Comparison of ENCODE assay signal across 8 mouse cellular contexts in genomic region chr2:24974452-24974851, GRCm38 (mm10). TPM values are rescaled to one million over a fixed set of nuclear protein-coding genes. Genes with fewer than 3 reads are reported as not detected.
A peak's percentile ranks its signal among the peaks of the same experiment; 100 is the strongest.
DNase-seq lines count a peak whose midpoint lies in the region; ATAC-seq and TF ChIP-seq lines count a peak whose summit lies in the region.
"Not testable (repeated sequence)": the region's sequence is repeated elsewhere in the genome, so short reads cannot be mapped to it uniquely, and the experiment has no call there.

No protein-coding gene starts in this region.

- H3K9me3 ChIP-seq in embryonic facial prominence, embryonic 14.5 days (ENCODE audit: control insufficient read depth, low read length); hindbrain, embryonic 16.5 days (ENCODE audit: control insufficient read depth, low read length); midbrain, embryonic 15.5 days; stomach, embryonic 16.5 days (replicated peaks; ENCODE audit: control insufficient read depth, low read length): not testable (repeated sequence)

- peak overlapping the region; percentile 78 for H3K27ac ChIP-seq in embryonic facial prominence, embryonic 14.5 days (replicated peaks; ENCODE audit: low read depth, low read length)
- peak overlapping the region; percentile 91 for H3K27ac ChIP-seq in heart, adult 2 months
- H3K27ac ChIP-seq in hindbrain, embryonic 16.5 days (ENCODE audit: low read depth, low read length) = peak overlapping the region; percentile 83
- peak overlapping the region; percentile 84 for H3K27ac ChIP-seq in midbrain, embryonic 15.5 days
- H3K27ac ChIP-seq in stomach, embryonic 16.5 days (ENCODE audit: low read length) = peak overlapping the region; percentile 88

- peaks cover 35% of the 10 kb centered on the region for H3K36me3 ChIP-seq in embryonic facial prominence, embryonic 14.5 days (ENCODE audit: control insufficient read depth, insufficient read depth, low read length)
- H3K36me3 ChIP-seq in heart, adult 2 months (ENCODE audit: control insufficient read depth, insufficient read depth, low read length); stomach, embryonic 16.5 days (ENCODE audit: control insufficient read depth, insufficient read depth, low read length): not testable (repeated sequence)
- peaks cover 25% of the 10 kb centered on the region for H3K36me3 ChIP-seq in hindbrain, embryonic 16.5 days (ENCODE audit: control insufficient read depth, insufficient read depth, low read length)
- H3K36me3 ChIP-seq in midbrain, embryonic 15.5 days (replicated peaks) = peaks cover 24% of the 10 kb centered on the region

- intact Hi-C loops in heart, adult 2 months (cut with DNase I) = loop anchor here (5.0 kb wide), 1 partner anchor 37 kb away; the partner anchor contains the start of gene Arrdc1
- intact Hi-C loops in left cerebral cortex, postnatal 4 days (cut with DNase I) = not testable (repeated sequence)

- H3K9ac ChIP-seq in embryonic facial prominence, embryonic 14.5 days (ENCODE audit: low read depth, low read length) = peak overlapping the region; percentile 74
- H3K9ac ChIP-seq in heart, adult 2 months (ENCODE audit: low read depth, low read length) = peak overlapping the region; percentile 89
- H3K9ac ChIP-seq in hindbrain, embryonic 16.5 days (ENCODE audit: low read depth, low read length) = peak overlapping the region; percentile 85
- peak overlapping the region; percentile 57 for H3K9ac ChIP-seq in midbrain, embryonic 15.5 days
- H3K9ac ChIP-seq in stomach, embryonic 16.5 days (ENCODE audit: low read length) = peak overlapping the region; percentile 87

- TF ChIP-seq EP300 in heart, adult 2 months (IDR thresholded peaks at IDR 0.05; ENCODE audit: insufficient read depth, low read depth, low read length) = not testable (repeated sequence)

- H3K27me3 ChIP-seq in embryonic facial prominence, embryonic 14.5 days (replicated peaks; ENCODE audit: control insufficient read depth, insufficient read depth, low read length); heart, adult 2 months (ENCODE audit: control insufficient read depth, insufficient read depth, low read length); hindbrain, embryonic 16.5 days (replicated peaks; ENCODE audit: control insufficient read depth, insufficient read depth, low read length); midbrain, embryonic 15.5 days (replicated peaks); stomach, embryonic 16.5 days (ENCODE audit: control insufficient read depth, insufficient read depth, low read length): not testable (repeated sequence)

- not testable (repeated sequence) for ATAC-seq in embryonic facial prominence, embryonic 14.5 days (ENCODE audit: low read depth); hindbrain, embryonic 16.5 days; midbrain, embryonic 15.5 days (replicated peaks); stomach, embryonic 16.5 days (ENCODE audit: insufficient read depth, low FRiP score)

- TF ChIP-seq CTCF in heart, adult 2 months (IDR thresholded peaks at IDR 0.05); lung, adult 2 months (IDR thresholded peaks at IDR 0.05; ENCODE audit: insufficient read depth, low read length): not testable (repeated sequence)

- DNase-seq in adrenal gland, postnatal 25 days = peak; percentile 33
- peak; percentile 5 for DNase-seq in embryonic facial prominence, embryonic 14.5 days (ENCODE audit: low spot score)
- DNase-seq in heart, adult 2 months; lung, adult 2 months: not testable (repeated sequence)
- peak; percentile 11 for DNase-seq in left cerebral cortex, postnatal 4 days

- not testable (repeated sequence) for H3K79me2 ChIP-seq in heart, adult 2 months (replicated peaks; ENCODE audit: control insufficient read depth, insufficient read depth, low read length)

- WGBS in embryonic facial prominence, embryonic 14.5 days = under 1% methylated on average over 14 of the region's 17 CpGs
- WGBS in heart, adult 2 months = under 1% methylated on average over 17 of the region's 17 CpGs
- 1% methylated on average over 17 of the region's 17 CpGs for WGBS in hindbrain, embryonic 16.5 days
- WGBS in lung, adult 2 months = 0% methylated on average over 17 of the region's 17 CpGs
- WGBS in midbrain, embryonic 15.5 days = 0% methylated on average over 17 of the region's 17 CpGs
- under 1% methylated on average over 17 of the region's 17 CpGs for WGBS in stomach, embryonic 16.5 days

- not testable (repeated sequence) for H3K4me1 ChIP-seq in embryonic facial prominence, embryonic 14.5 days (ENCODE audit: control insufficient read depth, insufficient read depth, low read length); heart, adult 2 months (ENCODE audit: control insufficient read depth, insufficient read depth, low read length); lung, adult 2 months (ENCODE audit: control insufficient read depth, insufficient read depth, low read length)
- peaks cover 20% of the 10 kb centered on the region for H3K4me1 ChIP-seq in hindbrain, embryonic 16.5 days (ENCODE audit: control insufficient read depth, insufficient read depth, low read depth, low read length)
- peaks cover 24% of the 10 kb centered on the region for H3K4me1 ChIP-seq in midbrain, embryonic 15.5 days
- peaks cover 14% of the 10 kb centered on the region for H3K4me1 ChIP-seq in stomach, embryonic 16.5 days (ENCODE audit: control insufficient read depth, insufficient read depth, low read length)

- not testable (repeated sequence) for TF ChIP-seq POLR2A in heart, adult 2 months (IDR thresholded peaks at IDR 0.05; ENCODE audit: insufficient read depth, low read depth, low read length); lung, adult 2 months (IDR thresholded peaks at IDR 0.05; ENCODE audit: borderline replicate concordance, extremely low read depth, low read depth, low read length)

- H3K4me2 ChIP-seq in embryonic facial prominence, embryonic 14.5 days (ENCODE audit: low read depth, low read length) = peak overlapping the region; percentile 94
- peak overlapping the region; percentile 70 for H3K4me2 ChIP-seq in hindbrain, embryonic 16.5 days (ENCODE audit: low read length)
- H3K4me2 ChIP-seq in midbrain, embryonic 15.5 days = peak overlapping the region; percentile 98
- peak overlapping the region; percentile 62 for H3K4me2 ChIP-seq in stomach, embryonic 16.5 days (ENCODE audit: low read depth, low read length)

- H3K4me3 ChIP-seq in embryonic facial prominence, embryonic 14.5 days (ENCODE audit: low read depth, low read length) = peak overlapping the region; percentile 80
- peak overlapping the region; percentile 76 for H3K4me3 ChIP-seq in heart, adult 2 months
- H3K4me3 ChIP-seq in hindbrain, embryonic 16.5 days (ENCODE audit: low read length) = peak overlapping the region; percentile 79
- peak overlapping the region; percentile 82 for H3K4me3 ChIP-seq in lung, adult 2 months (replicated peaks; ENCODE audit: extremely low read depth, low read depth, low read length)
- peak overlapping the region; percentile 72 for H3K4me3 ChIP-seq in midbrain, embryonic 15.5 days
- H3K4me3 ChIP-seq in stomach, embryonic 16.5 days (replicated peaks; ENCODE audit: low read length) = peak overlapping the region; percentile 93

RNA-seq across cellular contexts. Expression of gene Mrpl41, which starts 0.4 kb away (rescaled TPM):
- 87.6 and 101 TPM in 2 replicates for total RNA-seq in adrenal gland, postnatal 25 days (2021)
- polyA plus RNA-seq in embryonic facial prominence, embryonic 14.5 days (2014; fragmentation: Nextera tagmentation; extraction: Ambion mirVana) = 134 and 137 TPM in 2 replicates
- total RNA-seq in heart, adult 2 months (2021) = 10 to 100 TPM; 80.9 to 97.0 TPM
- 82.0 and 90.0 TPM in 2 replicates for polyA plus RNA-seq in heart, adult 2 months (2012; rRNA removed)
- polyA plus RNA-seq in hindbrain, embryonic 16.5 days (2015; fragmentation: Nextera tagmentation; extraction: Ambion mirVana) = 159 and 182 TPM in 2 replicates
- 10 to 100 TPM; 66.1 to 69.2 TPM for total RNA-seq in left cerebral cortex, postnatal 4 days (2021)
- 17.8 and 23.4 TPM in 2 replicates for polyA plus RNA-seq in lung, adult 2 months (2012; rRNA removed)
- 139 and 148 TPM in 2 replicates for polyA plus RNA-seq in midbrain, embryonic 15.5 days (2015; fragmentation: Nextera tagmentation; extraction: Ambion mirVana)
- polyA plus RNA-seq in stomach, embryonic 16.5 days (2015; fragmentation: Nextera tagmentation; extraction: Ambion mirVana) = 112 and 119 TPM in 2 replicates

RNA-seq across cellular contexts. Expression of gene Pnpla7, which starts 1.4 kb away (rescaled TPM):
- 74.0 and 81.1 TPM in 2 replicates for total RNA-seq in adrenal gland, postnatal 25 days (2021)
- 8.9 and 9.1 TPM in 2 replicates for polyA plus RNA-seq in embryonic facial prominence, embryonic 14.5 days (2014; fragmentation: Nextera tagmentation; extraction: Ambion mirVana)
- 10 to 100 TPM; 22.4 to 29.7 TPM for total RNA-seq in heart, adult 2 months (2021)
- 16.5 and 16.9 TPM in 2 replicates for polyA plus RNA-seq in heart, adult 2 months (2012; rRNA removed)
- 2.2 and 3.4 TPM in 2 replicates for polyA plus RNA-seq in hindbrain, embryonic 16.5 days (2015; fragmentation: Nextera tagmentation; extraction: Ambion mirVana)
- 1 to 10 TPM; 7.0 to 8.4 TPM for total RNA-seq in left cerebral cortex, postnatal 4 days (2021)
- polyA plus RNA-seq in lung, adult 2 months (2012; rRNA removed) = 17.6 and 26.9 TPM in 2 replicates
- polyA plus RNA-seq in midbrain, embryonic 15.5 days (2015; fragmentation: Nextera tagmentation; extraction: Ambion mirVana) = 3.3 and 4.5 TPM in 2 replicates
- polyA plus RNA-seq in stomach, embryonic 16.5 days (2015; fragmentation: Nextera tagmentation; extraction: Ambion mirVana) = 9.1 and 9.5 TPM in 2 replicates

RNA-seq across cellular contexts. Expression of gene Dph7, which starts 12.3 kb away (rescaled TPM):
- 9.6 and 15.5 TPM in 2 replicates for total RNA-seq in adrenal gland, postnatal 25 days (2021)
- polyA plus RNA-seq in embryonic facial prominence, embryonic 14.5 days (2014; fragmentation: Nextera tagmentation; extraction: Ambion mirVana) = 24.1 and 27.6 TPM in 2 replicates
- 1 to 10 TPM; 4.0 to 4.4 TPM for total RNA-seq in heart, adult 2 months (2021)
- polyA plus RNA-seq in heart, adult 2 months (2012; rRNA removed) = 6.9 and 10.2 TPM in 2 replicates
- polyA plus RNA-seq in hindbrain, embryonic 16.5 days (2015; fragmentation: Nextera tagmentation; extraction: Ambion mirVana) = 36.5 and 39.0 TPM in 2 replicates
- total RNA-seq in left cerebral cortex, postnatal 4 days (2021) = 10 to 100 TPM; 30.1 to 30.6 TPM
- 12.8 and 17.6 TPM in 2 replicates for polyA plus RNA-seq in lung, adult 2 months (2012; rRNA removed)
- 37.7 and 44.8 TPM in 2 replicates for polyA plus RNA-seq in midbrain, embryonic 15.5 days (2015; fragmentation: Nextera tagmentation; extraction: Ambion mirVana)
- polyA plus RNA-seq in stomach, embryonic 16.5 days (2015; fragmentation: Nextera tagmentation; extraction: Ambion mirVana) = 22.0 and 22.1 TPM in 2 replicates

RNA-seq across cellular contexts. Expression of gene Zmynd19, which starts 24.9 kb away (rescaled TPM):
- total RNA-seq in adrenal gland, postnatal 25 days (2021) = 21.3 and 26.6 TPM in 2 replicates
- 18.9 and 20.4 TPM in 2 replicates for polyA plus RNA-seq in embryonic facial prominence, embryonic 14.5 days (2014; fragmentation: Nextera tagmentation; extraction: Ambion mirVana)
- total RNA-seq in heart, adult 2 months (2021) = 10 to 100 TPM; 16.7 to 17.5 TPM
- polyA plus RNA-seq in heart, adult 2 months (2012; rRNA removed) = 6.4 and 10.0 TPM in 2 replicates
- 5.4 and 14.6 TPM in 2 replicates for polyA plus RNA-seq in hindbrain, embryonic 16.5 days (2015; fragmentation: Nextera tagmentation; extraction: Ambion mirVana)
- total RNA-seq in left cerebral cortex, postnatal 4 days (2021) = 10 to 100 TPM; 66.4 to 72.3 TPM
- 3.7 and 5.5 TPM in 2 replicates for polyA plus RNA-seq in lung, adult 2 months (2012; rRNA removed)
- 24.3 and 25.3 TPM in 2 replicates for polyA plus RNA-seq in midbrain, embryonic 15.5 days (2015; fragmentation: Nextera tagmentation; extraction: Ambion mirVana)
- 1.9 and 2.3 TPM in 2 replicates for polyA plus RNA-seq in stomach, embryonic 16.5 days (2015; fragmentation: Nextera tagmentation; extraction: Ambion mirVana)

RNA-seq across cellular contexts. Expression of gene Arrdc1, which starts 39.4 kb away (rescaled TPM):
- 16.2 and 26.4 TPM in 2 replicates for total RNA-seq in adrenal gland, postnatal 25 days (2021)
- 28.2 and 28.4 TPM in 2 replicates for polyA plus RNA-seq in embryonic facial prominence, embryonic 14.5 days (2014; fragmentation: Nextera tagmentation; extraction: Ambion mirVana)
- 1 to 10 TPM; 4.5 to 5.7 TPM for total RNA-seq in heart, adult 2 months (2021)
- 21.8 and 27.1 TPM in 2 replicates for polyA plus RNA-seq in heart, adult 2 months (2012; rRNA removed)
- 45.8 and 46.8 TPM in 2 replicates for polyA plus RNA-seq in hindbrain, embryonic 16.5 days (2015; fragmentation: Nextera tagmentation; extraction: Ambion mirVana)
- 10 to 100 TPM; 51.4 to 53.4 TPM for total RNA-seq in left cerebral cortex, postnatal 4 days (2021)
- polyA plus RNA-seq in lung, adult 2 months (2012; rRNA removed) = 221 and 242 TPM in 2 replicates
- 33.5 and 35.7 TPM in 2 replicates for polyA plus RNA-seq in midbrain, embryonic 15.5 days (2015; fragmentation: Nextera tagmentation; extraction: Ambion mirVana)
- 105 and 120 TPM in 2 replicates for polyA plus RNA-seq in stomach, embryonic 16.5 days (2015; fragmentation: Nextera tagmentation; extraction: Ambion mirVana)
